Mouse (Mus musculus) forebrain, embryonic 13.5 days (tissue): Measurements from ENCODE around the gene Vamp3. TPM values are rescaled to one million over a fixed set of nuclear protein-coding genes. Genes with fewer than 3 reads are reported as not detected.

Experiments
- ATAC-seq: fragments of 200-750 bp; cut with Nextera tagmentation; 2 replicates; pipeline ENCODE4 v1.8.0; 2017
- H3K27ac ChIP-seq: fragments of 300-500 bp; sonication (generic); 2 replicates; pipeline ENCODE4 v1.5.1; 2015; ENCODE audit warnings: inconsistent platforms, mild to moderate bottlenecking, moderate library complexity
- H3K27me3 ChIP-seq: fragments of 300-500 bp; sonication (generic); 2 replicates; pipeline ENCODE4 v1.6.1; 2015; ENCODE audit warnings: mild to moderate bottlenecking, inconsistent platforms
- H3K36me3 ChIP-seq: fragments of 300-500 bp; sonication (generic); 2 replicates; pipeline ENCODE4 v1.6.1; 2015; ENCODE audit warnings: mild to moderate bottlenecking, inconsistent platforms; ENCODE audit not compliant: poor library complexity, severe bottlenecking
- H3K4me1 ChIP-seq: fragments of 300-500 bp; sonication (generic); 2 replicates; pipeline ENCODE4 v1.6.1; 2015; ENCODE audit warnings: inconsistent platforms
- H3K4me2 ChIP-seq: fragments of 300-500 bp; sonication (generic); 2 replicates; pipeline ENCODE4 v1.6.1; 2015; ENCODE audit warnings: inconsistent platforms, mild to moderate bottlenecking, moderate library complexity
- H3K4me3 ChIP-seq: fragments of 300-500 bp; sonication (generic); 2 replicates; pipeline ENCODE4 v1.5.1; 2015; ENCODE audit warnings: mild to moderate bottlenecking, inconsistent platforms
- H3K9ac ChIP-seq: fragments of 300-500 bp; sonication (generic); 2 replicates; pipeline ENCODE4 v1.6.1; 2015; ENCODE audit warnings: mild to moderate bottlenecking, inconsistent platforms
- H3K9me3 ChIP-seq: fragments of 300-500 bp; sonication (generic); replicated peaks from 2 replicates; pipeline ENCODE4 v1.6.1; 2016; ENCODE audit warnings: inconsistent platforms
- WGBS: fragments of 180-500 bp; shearing (Covaris S2); methylation state at CpG from one replicate; pipeline ENCODE4 v1.1.7; 2015; 5-methylcytosine and 5-hydroxymethylcytosine counted together
- polyA plus RNA-seq: library from polyadenylated mRNA; unstranded; fragments of >200 nt; fragmentation: Nextera tagmentation; extraction: Ambion mirVana; gene quantifications from 2 replicates; pipeline ENCODE4 v1.2.1, GENCODE M21; 2015

Vamp3 gene
- polyA plus RNA-seq, 1 experiment from 2014 or later = 77.3 TPM

DNA sequence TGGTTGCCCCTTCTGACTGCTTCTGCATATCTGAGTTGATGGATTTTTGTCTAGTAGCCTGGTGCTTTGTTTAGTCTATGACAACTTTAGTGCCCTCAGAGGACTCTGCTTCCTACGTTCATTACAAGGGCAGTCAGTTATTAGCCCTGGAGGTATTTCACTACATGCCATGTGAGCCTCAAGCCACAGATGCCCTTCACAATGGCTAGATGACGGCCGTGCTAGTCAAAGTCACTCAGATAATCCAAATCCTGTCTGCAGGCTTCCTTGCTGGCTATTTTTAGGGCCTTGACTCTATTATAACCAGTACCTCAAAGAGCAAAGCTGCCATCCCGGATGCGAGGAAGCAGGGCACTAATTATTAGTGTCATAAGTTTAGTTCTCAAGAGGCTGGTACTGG is 25.3 kb upstream of the Vamp3 start:
- Histone ChIP-seq H3K9ac (no peak overlapping the region; the same call in 1 of the 2 replicates), H3K4me1 (no peaks in the 10 kb centered on the region), H3K9me3 (no peaks in the 10 kb centered on the region), H3K4me3 (no peak overlapping the region), H3K27me3 (no peaks in the 10 kb centered on the region), H3K36me3 (peaks cover 99% of the 10 kb centered on the region), H3K27ac (no peak overlapping the region), H3K4me2 (no peak overlapping the region)
- 80% methylated on average over 5 of the region's 5 CpGs for WGBS
- no peak for ATAC-seq

DNA sequence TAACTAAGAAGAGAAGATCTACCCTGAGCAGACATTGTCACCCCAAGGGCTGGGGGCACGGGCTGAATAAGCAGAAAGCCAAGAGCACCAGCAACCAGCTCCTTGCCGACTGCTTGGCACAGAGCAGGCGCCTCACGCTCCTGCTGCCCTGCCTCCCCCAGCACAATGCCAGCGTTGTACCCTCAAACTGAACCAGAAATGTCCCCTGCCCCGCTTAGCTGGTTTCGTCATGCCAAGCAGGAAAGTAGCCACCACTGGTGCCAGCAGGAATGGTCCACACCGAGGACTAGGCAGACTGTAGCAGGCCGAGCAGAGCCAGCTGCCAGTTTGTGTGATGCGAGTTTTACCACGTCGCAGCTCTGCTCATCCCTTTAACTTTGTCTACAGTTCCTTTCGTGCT is 24.2 kb upstream of the Vamp3 start:
- Histone ChIP-seq H3K4me1 (no peaks in the 10 kb centered on the region), H3K27me3 (no peaks in the 10 kb centered on the region), H3K9me3 (no peaks in the 10 kb centered on the region), H3K36me3 (peaks cover 99% of the 10 kb centered on the region), H3K27ac (no peak overlapping the region), H3K4me2 (no peak overlapping the region), H3K9ac (no peak overlapping the region), H3K4me3 (no peak overlapping the region)
- no peak for ATAC-seq
- WGBS = 95% methylated on average over 13 of the region's 13 CpGs

GRCm38 (mm10) chr4:151081355-151081754 is 23.6 kb upstream of the Vamp3 start:
- H3K4me3 ChIP-seq = no peak overlapping the region
- H3K4me1 ChIP-seq = no peaks in the 10 kb centered on the region
- H3K9me3 ChIP-seq = no peaks in the 10 kb centered on the region
- H3K9ac ChIP-seq = no peak overlapping the region
- ATAC-seq = no peak
- whole genome bisulfite sequencing = 92% methylated on average over 2 of the region's 2 CpGs
- H3K27ac ChIP-seq = no peak overlapping the region
- no peak overlapping the region for H3K4me2 ChIP-seq
- H3K36me3 ChIP-seq = peaks cover 99% of the 10 kb centered on the region
- H3K27me3 ChIP-seq = no peaks in the 10 kb centered on the region

GRCm38 (mm10) chr4:151074817-151075216 is 17.1 kb upstream of the Vamp3 start:
- H3K36me3 ChIP-seq = peaks cover 98% of the 10 kb centered on the region
- WGBS = 94% methylated on average over 15 of the region's 15 CpGs
- no peak for ATAC-seq

GRCm38 (mm10) chr4:151073108-151073744 is 15.5 kb upstream of the Vamp3 start:
- no peaks in the 10 kb centered on the region for H3K9me3 ChIP-seq
- peaks cover 98% of the 10 kb centered on the region for H3K36me3 ChIP-seq
- H3K4me3 ChIP-seq = no peak overlapping the region
- WGBS = 57% methylated on average over 13 of the region's 13 CpGs
- peak; percentile 82 for ATAC-seq
- no peak overlapping the region for H3K9ac ChIP-seq
- H3K27me3 ChIP-seq = no peaks in the 10 kb centered on the region
- no peak overlapping the region for H3K27ac ChIP-seq
- H3K4me1 ChIP-seq = no peaks in the 10 kb centered on the region
- no peak overlapping the region for H3K4me2 ChIP-seq

More at GRCm38 (mm10) chr4:151074817-151075216, 17.1 kb upstream of the Vamp3 start:
- Histone ChIP-seq H3K4me1 (no peaks in the 10 kb centered on the region), H3K4me2 (no peak overlapping the region), H3K9me3 (no peaks in the 10 kb centered on the region), H3K27ac (no peak overlapping the region), H3K4me3 (no peak overlapping the region), H3K9ac (no peak overlapping the region), H3K27me3 (no peaks in the 10 kb centered on the region)

GRCm38 (mm10) chr4:151070962-151071361 is 13.2 kb upstream of the Vamp3 start:
- WGBS = 93% methylated on average over 7 of the region's 7 CpGs
- Histone ChIP-seq H3K4me1 (no peaks in the 10 kb centered on the region), H3K4me2 (no peak overlapping the region), H3K9me3 (no peaks in the 10 kb centered on the region), H3K9ac (no peak overlapping the region), H3K4me3 (no peak overlapping the region), H3K27ac (no peak overlapping the region), H3K36me3 (peaks cover 96% of the 10 kb centered on the region), H3K27me3 (no peaks in the 10 kb centered on the region)
- no peak for ATAC-seq

- peaks cover 87% of the 10 kb centered on the region for H3K36me3 ChIP-seq
- no peak for ATAC-seq
These were observed 11.0 kb upstream of the Vamp3 start for GRCm38 (mm10) chr4:151068751-151069150.

DNA sequence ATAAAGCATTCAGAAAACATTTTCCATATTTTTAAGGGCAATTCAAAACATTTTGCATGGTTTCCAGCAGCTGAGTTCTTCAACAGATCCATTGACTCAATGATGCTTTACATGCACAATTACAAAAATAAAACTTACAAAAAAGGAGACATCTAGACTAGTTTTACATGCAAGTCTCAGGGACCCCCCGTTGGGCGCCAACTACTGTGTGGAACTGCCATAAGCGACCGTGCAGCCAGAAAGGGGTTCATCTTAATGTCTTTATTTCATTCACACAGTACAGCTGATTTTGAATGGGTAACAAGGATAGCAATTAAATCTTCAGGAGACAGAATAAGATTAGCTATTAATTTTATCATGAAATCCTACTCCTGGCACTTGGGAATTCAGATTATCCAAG is 1.8 kb upstream of the Vamp3 start:
- H3K9me3 ChIP-seq = no peaks in the 10 kb centered on the region
- H3K36me3 ChIP-seq = peaks cover 44% of the 10 kb centered on the region
- no peak overlapping the region for H3K4me2 ChIP-seq
- H3K27ac ChIP-seq = no peak overlapping the region
- no peak overlapping the region for H3K9ac ChIP-seq
- H3K27me3 ChIP-seq = no peaks in the 10 kb centered on the region
- no peak for ATAC-seq
- 93% methylated on average over 4 of the region's 4 CpGs for WGBS
- H3K4me1 ChIP-seq = peaks cover 21% of the 10 kb centered on the region
- H3K4me3 ChIP-seq = no peak overlapping the region

More at GRCm38 (mm10) chr4:151068751-151069150, 11.0 kb upstream of the Vamp3 start:
- H3K27me3 ChIP-seq = no peaks in the 10 kb centered on the region
- no peak overlapping the region for H3K9ac ChIP-seq
- H3K27ac ChIP-seq = no peak overlapping the region
- no peaks in the 10 kb centered on the region for H3K4me1 ChIP-seq
- no peaks in the 10 kb centered on the region for H3K9me3 ChIP-seq
- H3K4me2 ChIP-seq = no peak overlapping the region
- no peak overlapping the region for H3K4me3 ChIP-seq
- WGBS = 76% methylated on average over 4 of the region's 4 CpGs

GRCm38 (mm10) chr4:151058634-151059033 is 871 bp upstream of the Vamp3 start:
- Histone ChIP-seq H3K9ac (peak overlapping the region; percentile 43; the same call in 1 of the 2 replicates), H3K9me3 (no peaks in the 10 kb centered on the region), H3K36me3 (peaks cover 40% of the 10 kb centered on the region), H3K4me1 (peaks cover 21% of the 10 kb centered on the region), H3K4me3 (peak overlapping the region; percentile 91; the same call in 1 of the 2 replicates), H3K4me2 (peak overlapping the region; percentile 76), H3K27ac (peak overlapping the region; percentile 64), H3K27me3 (no peaks in the 10 kb centered on the region)
- WGBS = 79% methylated on average over 4 of the region's 4 CpGs
- no peak for ATAC-seq

GRCm38 (mm10) chr4:151051162-151051561 is 6.6 kb downstream of the Vamp3 start:
- Histone ChIP-seq H3K4me1 (peaks cover 4% of the 10 kb centered on the region; the same call in 1 of the 2 replicates), H3K27me3 (no peaks in the 10 kb centered on the region), H3K9me3 (no peaks in the 10 kb centered on the region), H3K27ac (no peak overlapping the region), H3K9ac (no peak overlapping the region), H3K4me3 (no peak overlapping the region), H3K4me2 (no peak overlapping the region), H3K36me3 (peaks cover 74% of the 10 kb centered on the region)
- ATAC-seq = no peak
- 100% methylated on average over 1 of the region's 1 CpGs for WGBS

GRCm38 (mm10) chr4:151046524-151046923 is 11.2 kb downstream of the Vamp3 start:
- WGBS = 90% methylated on average over 3 of the region's 3 CpGs
- no peak overlapping the region for H3K4me2 ChIP-seq

GRCm38 (mm10) chr4:151044944-151045570 is 12.7 kb downstream of the Vamp3 start:
- H3K27ac ChIP-seq = 0 out of 2 replicates have a peak overlapping the region, but pooled peaks have one; percentile 7
- peak overlapping the region; percentile 47; the same call in 1 of the 2 replicates for H3K9ac ChIP-seq

More at GRCm38 (mm10) chr4:151046524-151046923, 11.2 kb downstream of the Vamp3 start:
- no peak for ATAC-seq
- peaks cover 7% of the 10 kb centered on the region; the same call in 1 of the 2 replicates for H3K27me3 ChIP-seq
- no peaks in the 10 kb centered on the region for H3K9me3 ChIP-seq
- H3K27ac ChIP-seq = no peak overlapping the region
- H3K4me3 ChIP-seq = no peak overlapping the region
- no peak overlapping the region for H3K9ac ChIP-seq
- peaks cover 45% of the 10 kb centered on the region for H3K36me3 ChIP-seq
- peaks cover 14% of the 10 kb centered on the region for H3K4me1 ChIP-seq

More at GRCm38 (mm10) chr4:151044944-151045570, 12.7 kb downstream of the Vamp3 start:
- Histone ChIP-seq H3K4me2 (peak overlapping the region; percentile 97), H3K4me1 (peaks cover 14% of the 10 kb centered on the region), H3K9me3 (no peaks in the 10 kb centered on the region), H3K27me3 (peaks cover 7% of the 10 kb centered on the region; the same call in 1 of the 2 replicates), H3K4me3 (peak overlapping the region; percentile 56), H3K36me3 (peaks cover 36% of the 10 kb centered on the region)
- peak; percentile 93; the same call in 1 of the 2 replicates for ATAC-seq
- WGBS = 4% methylated on average over 21 of the region's 21 CpGs
